Mouse (Mus musculus) MEL (cell line): Measurements from ENCODE around the gene Mical3. TPM values are rescaled to one million over a fixed set of nuclear protein-coding genes. Genes with fewer than 3 reads are reported as not detected.

Experiments
- DNase-seq: peaks from one replicate; pipeline ENCODE4 v3.0.0; 2011; ENCODE audit warnings: low read depth, low spot score
- H3K27ac ChIP-seq: 2 replicates; pipeline ENCODE4 v1.5.1; 2012; ENCODE audit warnings: low read depth, mild to moderate bottlenecking, control low read depth, low read length, moderate library complexity; ENCODE audit not compliant: control insufficient read depth
- H3K27me3 ChIP-seq, 2 experiments: fragments of 150-350 bp in 1 of 2; sonication (generic) in 1 of 2; 2 replicates each; pipeline ENCODE4 v1.6.1; 2012; ENCODE audit warnings: low read length in 2 of 2, mild to moderate bottlenecking in 2 of 2, improper control_type of control experiment in 1 of 2, moderate library complexity in 1 of 2; ENCODE audit not compliant: insufficient read depth in 2 of 2, control insufficient read depth in 1 of 2
- H3K36me3 ChIP-seq, 2 experiments: 2 replicates each; pipeline ENCODE4 v1.6.1; 2012 to 2014; ENCODE audit warnings: low read length in 2 of 2, improper control_type of control experiment in 1 of 2, inconsistent platforms in 1 of 2, mild to moderate bottlenecking in 1 of 2; ENCODE audit not compliant: insufficient read depth in 2 of 2, control insufficient read depth in 1 of 2
- H3K4me1 ChIP-seq, 2 experiments: fragments of 150-350 bp in 1 of 2; sonication (generic) in 1 of 2; 2 replicates each; pipeline ENCODE4 v1.6.1; 2012; ENCODE audit warnings: low read length in 2 of 2, improper control_type of control experiment in 1 of 2, mild to moderate bottlenecking in 1 of 2; ENCODE audit not compliant: insufficient read depth in 2 of 2, control insufficient read depth in 1 of 2
- H3K4me3 ChIP-seq, 2 experiments: fragments of 150-350 bp in 1 of 2; sonication (generic) in 1 of 2; 2 replicates each; pipeline ENCODE4 v1.5.1; 2012; ENCODE audit warnings: low read depth in 2 of 2, low read length in 2 of 2, mild to moderate bottlenecking in 2 of 2, moderate library complexity in 2 of 2, control low read depth in 1 of 2, improper control_type of control experiment in 1 of 2; ENCODE audit not compliant: control insufficient read depth in 1 of 2, insufficient read depth in 1 of 2
- H3K79me2 ChIP-seq: 2 replicates; pipeline ENCODE4 v1.6.1; 2012; ENCODE audit warnings: mild to moderate bottlenecking, low read length, moderate library complexity; ENCODE audit not compliant: control insufficient read depth, poor library complexity, insufficient read depth
- H3K9ac ChIP-seq: 2 replicates; pipeline ENCODE4 v1.6.1; 2012; ENCODE audit warnings: low read depth, mild to moderate bottlenecking, control low read depth, low read length, moderate library complexity; ENCODE audit not compliant: control insufficient read depth, poor library complexity, severe bottlenecking
- H3K9me3 ChIP-seq: fragments of 150-350 bp; sonication (generic); replicated peaks from 2 replicates; pipeline ENCODE4 v1.6.1; 2012; ENCODE audit warnings: mild to moderate bottlenecking, low read length, improper control_type of control experiment, moderate library complexity; ENCODE audit not compliant: insufficient read depth
- BHLHE40 ChIP-seq: IDR thresholded peaks from 2 replicates; pipeline ENCODE4 v1.6.1; 2012; ENCODE audit warnings: low read depth, mild to moderate bottlenecking, inconsistent platforms, low read length, improper control_type of control experiment, borderline replicate concordance
- E2F4 ChIP-seq: IDR thresholded peaks from 2 replicates; pipeline ENCODE4 v1.6.1; 2011; ENCODE audit warnings: low read depth, low read length, improper control_type of control experiment, borderline replicate concordance
- NRF1 ChIP-seq: IDR thresholded peaks from 2 replicates; pipeline ENCODE4 v1.6.1; 2014; ENCODE audit warnings: low read depth, mild to moderate bottlenecking, inconsistent platforms, low read length, improper control_type of control experiment, moderate library complexity; ENCODE audit not compliant: poor library complexity, insufficient read depth, severe bottlenecking
- POLR2AphosphoS2 ChIP-seq: IDR thresholded peaks from 2 replicates; pipeline ENCODE4 v1.6.1; 2011; ENCODE audit warnings: low read length, improper control_type of control experiment
- SIN3A ChIP-seq: IDR thresholded peaks from 2 replicates; pipeline ENCODE4 v1.6.1; 2012; ENCODE audit warnings: low read length, improper control_type of control experiment, inconsistent platforms
- SMC3 ChIP-seq: IDR thresholded peaks from 2 replicates; pipeline ENCODE4 v1.6.1; 2011; ENCODE audit warnings: low read depth, low read length, improper control_type of control experiment
- UBTF ChIP-seq: IDR thresholded peaks from 2 replicates; pipeline ENCODE4 v1.6.1; 2012; ENCODE audit warnings: low read depth, mild to moderate bottlenecking, inconsistent platforms, low read length, improper control_type of control experiment, moderate library complexity, borderline replicate concordance; ENCODE audit not compliant: insufficient read depth
- ZC3H11A ChIP-seq: IDR thresholded peaks from 2 replicates; pipeline ENCODE4 v1.6.1; 2012; ENCODE audit warnings: low read depth, mild to moderate bottlenecking, inconsistent platforms, low read length, improper control_type of control experiment
- ZMIZ1 ChIP-seq: IDR thresholded peaks from 2 replicates; pipeline ENCODE4 v1.6.1; 2012; ENCODE audit warnings: low read depth, mild to moderate bottlenecking, inconsistent platforms, low read length, improper control_type of control experiment, moderate library complexity
- polyA plus RNA-seq, 2 experiments: library from polyadenylated mRNA; stranded (reverse) in 1 of 2; unstranded in 1 of 2; fragments of >175 nt in 1 of 2; fragments of >200 nt in 1 of 2; gene quantifications; 2 replicates each; pipeline versions ENCODE4 v1.2.1 to v1.2.4; 2012; ENCODE audit warnings: low replicate concordance in 2 of 2, low read depth in 1 of 2; ENCODE audit not compliant: insufficient read length in 2 of 2, insufficient read depth in 1 of 2, missing spikeins in 1 of 2
- total RNA-seq: library from RNA; depleted of rRNA; stranded (reverse); fragments of 300-350 nt; gene quantifications from 2 replicates; pipeline ENCODE4 v1.2.3, GENCODE M21; 2012; rRNA removed

Mical3 gene
- total and polyA plus RNA-seq, 3 experiments = 19.8 to 125 (median 31.4) TPM

DNA sequence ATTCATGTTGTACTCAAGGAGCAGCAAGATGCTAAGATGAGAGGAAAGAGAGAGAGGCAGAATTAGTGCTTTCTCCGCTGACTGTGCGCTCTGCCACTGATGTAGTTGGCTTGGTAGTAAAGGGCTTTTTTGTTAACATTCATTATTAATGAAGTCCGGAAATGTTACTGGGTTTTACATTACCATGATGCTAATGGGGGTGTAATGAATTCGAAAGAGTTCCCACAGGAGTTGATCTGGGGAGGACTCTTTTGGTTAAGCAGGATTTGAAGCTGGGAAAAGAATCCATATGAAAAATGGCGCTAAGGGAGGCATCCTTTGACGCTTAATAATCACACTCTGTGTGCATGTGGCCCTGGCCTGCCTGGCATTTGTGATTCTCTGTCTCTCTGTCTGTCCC, 246.4 kb downstream of the Mical3 start:
- H3K9me3 ChIP-seq = no peaks in the 10 kb centered on the region
- no peak overlapping the region for H3K9ac ChIP-seq
- no peaks in the 10 kb centered on the region for H3K79me2 ChIP-seq
- H3K27me3 ChIP-seq = no peaks in the 10 kb centered on the region
- peaks cover 0 to 31% of the 10 kb centered on the region in 2 experiments; a peak in 2 of 4 replicates for H3K36me3 ChIP-seq
- no peak for DNase-seq
- H3K4me1 ChIP-seq = no peaks in the 10 kb centered on the region
- no peak for TF ChIP-seq BHLHE40
- no peak for TF ChIP-seq SIN3A
- TF ChIP-seq E2F4 = no peak
- no peak for TF ChIP-seq UBTF
- no peak for TF ChIP-seq SMC3
- TF ChIP-seq ZC3H11A = no peak
- TF ChIP-seq NRF1 = no peak
- no peak for TF ChIP-seq POLR2AphosphoS2
- no peak for TF ChIP-seq ZMIZ1
- no peak overlapping the region for H3K4me3 ChIP-seq
- no peak overlapping the region for H3K27ac ChIP-seq

Other genes with a start within 250 kb of the Mical3 start
- gene Bid, start 214.1 kb downstream of the Mical3 start, total RNA-seq = 27.5 and 28.2 TPM in 2 replicates
- gene Bid, start 214.1 kb downstream of the Mical3 start, polyA plus RNA-seq = 10 to 100 TPM in 1 of 2 experiments, not detected in 1; 50.2 TPM
- 5.7 and 6.9 TPM in 2 replicates for gene Pex26, start 52.7 kb upstream of the Mical3 start, total RNA-seq
- gene Pex26, start 52.7 kb upstream of the Mical3 start, polyA plus RNA-seq = 1 to 10 TPM in 1 of 2 experiments, not detected in 1; 9.9 TPM
- 1.6 and 1.9 TPM in 2 replicates for gene Tuba8, start 79.7 kb upstream of the Mical3 start, total RNA-seq
- 1 to 10 TPM in 1 of 2 experiments, not detected in 1; 1.4 TPM for gene Tuba8, start 79.7 kb upstream of the Mical3 start, polyA plus RNA-seq
- gene Usp18, start 114.9 kb upstream of the Mical3 start, total RNA-seq = 0.39 and 0.85 TPM in 2 replicates
- gene Usp18, start 114.9 kb upstream of the Mical3 start, polyA plus RNA-seq = under 1 TPM in 1 of 2 experiments, not detected in 1; 0.71 TPM
- 1.0 and 1.4 TPM in 2 replicates for gene Slc6a13, start 169.2 kb upstream of the Mical3 start, total RNA-seq
- gene Slc6a13, start 169.2 kb upstream of the Mical3 start, polyA plus RNA-seq = 1 to 10 TPM in 1 of 2 experiments, not detected in 1; 1.5 TPM
- not detected in 2 replicates for gene Slc6a12, start 212.1 kb upstream of the Mical3 start, total RNA-seq
- not detected for gene Slc6a12, start 212.1 kb upstream of the Mical3 start, polyA plus RNA-seq